Mouse (Mus musculus): ENCODE results near the gene Sh3glb1.
A peak's percentile ranks its signal among the peaks of the same experiment; 100 is the strongest.
"Not testable (repeated sequence)": the region's sequence is repeated elsewhere in the genome, so short reads cannot be mapped to it uniquely, and the experiment has no call there.

Sh3glb1 gene

GRCm38 (mm10) chr3:144719901-144720747 lies at the start of gene Sh3glb1:
TSS of gene Sh3glb1 (minus strand) at chr3:144720335.
- peak; percentile 95 for DNase-seq

GRCm38 (mm10) chr3:144765161-144765560 lies 45.0 kb upstream of the Sh3glb1 start:
- no peak for DNase-seq

DNA sequence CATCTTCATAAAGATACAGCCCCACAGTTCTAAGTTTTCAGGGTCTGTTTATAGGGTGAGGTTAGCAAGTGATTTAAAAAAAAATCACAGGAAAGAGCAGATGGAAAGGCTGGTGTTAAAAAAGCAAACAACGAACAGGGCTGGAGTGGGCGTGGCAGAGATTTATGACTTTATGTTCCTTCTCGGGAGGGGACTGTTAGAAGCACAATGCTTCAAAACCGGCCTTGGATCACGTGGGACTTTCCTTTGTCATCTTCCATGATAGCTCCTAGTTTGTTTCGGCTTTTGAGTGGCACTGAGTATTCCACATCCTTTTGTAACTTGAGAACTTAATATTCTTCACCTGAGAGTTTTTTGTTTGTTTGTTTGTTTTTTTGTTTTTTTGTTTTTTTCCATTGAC lies 41.3 kb upstream of the Sh3glb1 start:
- no peak for DNase-seq

DNA sequence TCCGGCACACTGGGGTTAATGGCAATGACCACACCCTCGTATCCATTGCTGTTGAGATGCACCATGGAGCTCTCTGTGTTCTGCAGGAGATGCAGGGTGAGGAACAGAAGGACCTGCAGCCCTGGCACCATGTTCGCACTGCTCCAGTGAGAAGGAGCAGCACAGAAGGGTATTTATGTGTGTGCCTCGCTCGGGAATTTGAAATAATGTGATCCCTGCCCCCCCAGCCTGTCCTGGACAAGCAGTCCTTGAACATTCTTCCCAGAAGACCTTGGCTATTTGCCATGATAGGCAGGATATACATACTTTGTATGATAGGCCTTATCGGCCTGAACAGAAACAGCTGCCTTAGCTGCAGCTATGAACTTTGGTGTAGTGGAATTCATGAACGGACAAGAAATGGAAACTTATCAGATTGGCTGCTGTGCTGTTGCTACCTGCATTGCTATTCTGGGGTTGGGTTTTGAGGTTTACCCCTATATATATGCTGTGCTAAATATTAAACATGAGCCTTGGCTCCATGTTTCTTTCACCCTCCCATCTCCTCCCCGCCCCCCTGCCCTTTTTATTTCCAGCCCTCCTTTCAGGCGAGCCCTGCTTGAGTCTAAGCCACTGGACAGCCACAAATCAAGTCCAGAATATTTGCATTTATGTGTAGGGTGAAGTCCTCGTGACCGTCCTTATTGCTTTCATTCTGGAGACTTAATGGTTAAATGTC lies 40.6 kb upstream of the Sh3glb1 start, which contains the start of gene Clca3a1:
Gene Clca3a1, minus strand, starts transcription at position 386 of the 718 bp plus-strand sequence.
- DNase-seq = no peak

DNA sequence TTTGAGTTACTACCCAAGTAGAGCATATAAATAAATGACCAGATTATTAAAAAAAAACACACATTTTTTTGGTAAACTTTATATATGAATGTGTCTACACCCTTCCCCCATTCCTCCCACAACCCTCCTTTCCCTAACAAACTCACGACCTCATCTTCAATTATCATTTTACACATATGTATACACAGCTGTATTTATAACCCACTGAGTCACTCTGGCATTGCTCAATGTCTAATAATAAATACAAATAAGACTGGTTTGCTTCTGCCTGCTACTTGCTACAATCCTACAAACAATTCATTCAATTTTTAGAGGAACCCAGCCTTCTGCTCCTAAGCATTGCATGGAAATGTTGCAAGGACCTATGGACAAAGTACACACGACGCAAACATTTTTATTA lies 39.6 kb upstream of the Sh3glb1 start:
- no peak for DNase-seq

DNA sequence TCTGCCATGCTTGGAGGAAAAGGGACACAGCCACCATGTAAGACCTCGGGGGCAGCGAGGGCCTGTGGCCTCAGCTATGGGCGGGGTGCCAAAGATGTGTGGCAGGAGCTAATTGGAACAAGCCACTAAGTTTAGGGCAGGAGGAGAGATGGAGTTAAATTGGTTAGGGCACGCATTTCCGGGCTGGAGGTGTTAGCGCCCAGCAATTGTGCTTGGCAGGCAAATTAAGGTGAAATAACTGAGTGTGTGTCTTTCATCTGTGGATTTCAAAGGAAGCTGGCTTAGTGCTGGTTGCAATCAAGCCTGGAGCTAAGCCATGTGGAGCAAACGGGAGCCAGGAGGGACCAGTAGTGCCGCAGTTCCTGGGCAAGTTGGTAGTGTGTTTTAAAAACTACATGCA lies 36.0 kb upstream of the Sh3glb1 start:
- DNase-seq = not testable (repeated sequence)

GRCm38 (mm10) chr3:144753120-144753519 lies 33.0 kb upstream of the Sh3glb1 start:
- DNase-seq = peak; percentile 16

DNA sequence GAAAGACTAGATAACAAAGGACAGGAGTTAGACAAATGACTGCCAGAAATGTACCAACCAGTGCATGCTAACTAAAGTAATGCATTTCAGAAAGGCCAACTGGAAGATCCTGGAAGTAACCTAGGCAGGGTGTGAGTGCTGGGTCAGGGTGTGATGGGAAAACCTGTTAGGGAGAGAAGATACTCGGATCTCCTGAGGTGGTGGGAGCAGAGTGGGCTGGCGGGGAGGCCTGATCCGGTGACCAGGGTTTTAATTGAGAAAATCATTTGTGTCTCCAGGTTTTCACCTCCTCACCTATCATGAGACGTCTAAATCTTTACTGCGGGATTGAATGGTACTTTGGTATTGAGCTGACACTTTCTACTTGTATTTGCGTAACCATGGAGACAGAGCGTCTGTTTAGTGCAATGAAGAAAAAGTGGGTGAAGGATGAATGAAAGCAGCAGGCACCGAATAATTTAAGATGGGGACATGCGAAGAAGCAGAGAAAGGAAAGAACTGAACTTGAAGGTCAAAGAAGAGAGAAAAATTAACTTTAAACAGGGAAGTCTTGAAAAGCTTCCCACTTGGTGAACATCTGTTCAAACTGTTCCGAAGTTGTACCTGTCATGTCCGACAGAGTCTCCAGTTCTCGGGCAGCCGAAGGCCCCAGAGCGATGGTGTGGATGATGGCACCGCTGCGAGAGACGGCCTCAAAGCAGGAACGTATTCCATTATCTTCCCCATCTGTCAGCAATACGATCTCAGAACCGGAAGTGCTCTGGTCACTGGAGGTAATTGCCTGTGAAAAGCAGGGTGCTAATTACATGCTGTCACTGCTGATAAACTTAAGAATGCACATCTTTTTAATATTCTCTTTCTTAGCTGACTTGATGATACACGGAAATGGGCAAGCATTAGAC lies 29.2 kb upstream of the Sh3glb1 start:
- not testable (repeated sequence) for DNase-seq

GRCm38 (mm10) chr3:144747706-144748105 lies 27.6 kb upstream of the Sh3glb1 start:
- not testable (repeated sequence) for DNase-seq

- DNase-seq = not testable (repeated sequence)
These were observed 18.3 kb upstream of the Sh3glb1 start for GRCm38 (mm10) chr3:144738396-144738795.

DNA sequence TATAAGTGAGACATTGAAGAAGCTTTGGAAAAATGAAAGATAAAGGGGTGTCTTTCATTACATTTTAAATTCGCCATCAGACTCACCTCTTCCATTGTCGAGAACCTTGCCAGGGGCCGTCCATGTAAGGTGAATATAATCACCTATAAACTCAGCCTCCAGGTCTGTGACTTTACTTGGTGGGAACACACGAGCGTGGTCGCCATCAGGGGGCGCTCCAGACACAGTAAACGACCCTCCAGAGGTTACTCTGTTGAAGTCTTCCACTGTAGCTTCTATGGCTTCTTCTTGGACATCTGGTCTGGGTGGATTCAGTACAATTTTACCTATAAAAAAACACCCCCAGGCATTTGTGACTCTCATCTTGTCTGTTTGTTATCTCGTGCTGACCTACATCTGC lies 16.7 kb upstream of the Sh3glb1 start:
- DNase-seq = peak; percentile 14

GRCm38 (mm10) chr3:144723455-144723854 lies 3.3 kb upstream of the Sh3glb1 start:
- peak; percentile 77 for DNase-seq

- DNase-seq = not testable (repeated sequence)
These were observed 2.4 kb upstream of the Sh3glb1 start for GRCm38 (mm10) chr3:144722566-144722965.

DNA sequence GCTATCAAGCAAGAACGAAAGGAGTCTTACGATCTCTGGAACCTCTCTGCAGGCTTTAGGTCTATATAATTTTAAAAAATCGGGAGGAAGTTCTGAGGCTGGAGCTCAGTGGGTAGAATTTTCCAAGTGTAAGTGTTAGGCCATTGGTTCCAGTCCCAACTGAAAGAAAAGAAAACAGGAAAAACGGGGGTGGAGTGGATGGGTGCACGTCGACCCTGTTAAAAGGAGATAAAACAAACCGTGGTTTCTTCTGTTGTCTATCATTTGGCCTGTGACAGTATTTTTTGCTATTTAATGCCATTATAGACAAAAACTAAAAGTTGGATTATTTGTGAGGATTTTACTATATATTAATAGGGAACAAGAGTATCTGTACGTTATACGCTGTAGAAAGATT lies 1.7 kb upstream of the Sh3glb1 start:
- DNase-seq = no peak

- no peak for DNase-seq
These were observed 1.1 kb upstream of the Sh3glb1 start for GRCm38 (mm10) chr3:144721077-144721859.

GRCm38 (mm10) chr3:144719088-144719900 lies 841 bp downstream of the Sh3glb1 start:
- peak; percentile 74 for DNase-seq

GRCm38 (mm10) chr3:144718706-144719087 lies 1.4 kb downstream of the Sh3glb1 start:
- peak; percentile 30 for DNase-seq

- DNase-seq = no peak
These were observed 2.3 kb downstream of the Sh3glb1 start for GRCm38 (mm10) chr3:144717835-144718234.

DNA sequence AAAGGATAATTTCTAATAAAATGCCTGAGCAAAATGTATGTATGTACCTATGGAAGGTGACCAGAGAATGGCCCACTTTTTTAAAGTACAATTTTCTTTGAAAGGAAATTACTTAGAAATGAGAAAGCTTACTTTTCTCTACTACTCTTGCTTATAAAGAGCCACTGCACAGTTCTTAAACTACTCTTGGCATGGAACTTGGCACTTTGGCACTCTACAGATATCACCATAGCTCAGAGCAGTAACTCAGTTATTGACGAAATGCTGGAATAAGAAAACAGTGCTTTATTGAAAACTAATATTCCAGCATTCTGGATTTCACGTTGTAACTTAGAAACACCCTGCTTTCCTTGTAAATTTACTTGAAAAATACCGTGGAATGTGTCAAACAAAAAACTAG lies 3.0 kb downstream of the Sh3glb1 start:
- DNase-seq = no peak

DNA sequence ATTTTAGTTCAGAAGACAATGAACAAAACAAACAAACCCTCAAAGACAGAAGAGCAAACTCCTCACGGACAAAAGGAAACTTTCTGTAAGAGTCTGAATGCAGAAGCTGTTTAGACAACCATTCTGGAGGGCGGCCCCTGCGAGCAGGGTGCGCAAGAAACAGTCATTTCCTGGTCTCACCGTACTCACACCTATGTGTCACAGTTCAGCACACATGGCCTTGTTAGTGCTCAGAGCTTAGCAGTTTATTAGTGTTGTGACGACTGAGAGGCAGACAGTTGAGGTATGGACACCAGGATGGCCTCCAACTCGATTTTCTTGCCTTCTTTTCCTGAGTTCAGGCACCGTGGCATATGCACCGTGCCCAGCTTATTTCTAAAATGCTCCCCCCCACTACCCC lies 4.2 kb downstream of the Sh3glb1 start:
- DNase-seq = no peak

- DNase-seq = no peak
These were observed 5.1 kb downstream of the Sh3glb1 start for GRCm38 (mm10) chr3:144715033-144715432.

Data from kidney, adult 18-20 months (tissue).